Mouse (Mus musculus) MN1 (cell line): ENCODE results near the gene Hoxa7.

ENCODE experiments used
- DNase-seq: peaks from one replicate; pipeline ENCODE4 v3.0.0-alpha.2; 2016; ENCODE audit warnings: low spot score

Gene Hoxa7

DNA sequence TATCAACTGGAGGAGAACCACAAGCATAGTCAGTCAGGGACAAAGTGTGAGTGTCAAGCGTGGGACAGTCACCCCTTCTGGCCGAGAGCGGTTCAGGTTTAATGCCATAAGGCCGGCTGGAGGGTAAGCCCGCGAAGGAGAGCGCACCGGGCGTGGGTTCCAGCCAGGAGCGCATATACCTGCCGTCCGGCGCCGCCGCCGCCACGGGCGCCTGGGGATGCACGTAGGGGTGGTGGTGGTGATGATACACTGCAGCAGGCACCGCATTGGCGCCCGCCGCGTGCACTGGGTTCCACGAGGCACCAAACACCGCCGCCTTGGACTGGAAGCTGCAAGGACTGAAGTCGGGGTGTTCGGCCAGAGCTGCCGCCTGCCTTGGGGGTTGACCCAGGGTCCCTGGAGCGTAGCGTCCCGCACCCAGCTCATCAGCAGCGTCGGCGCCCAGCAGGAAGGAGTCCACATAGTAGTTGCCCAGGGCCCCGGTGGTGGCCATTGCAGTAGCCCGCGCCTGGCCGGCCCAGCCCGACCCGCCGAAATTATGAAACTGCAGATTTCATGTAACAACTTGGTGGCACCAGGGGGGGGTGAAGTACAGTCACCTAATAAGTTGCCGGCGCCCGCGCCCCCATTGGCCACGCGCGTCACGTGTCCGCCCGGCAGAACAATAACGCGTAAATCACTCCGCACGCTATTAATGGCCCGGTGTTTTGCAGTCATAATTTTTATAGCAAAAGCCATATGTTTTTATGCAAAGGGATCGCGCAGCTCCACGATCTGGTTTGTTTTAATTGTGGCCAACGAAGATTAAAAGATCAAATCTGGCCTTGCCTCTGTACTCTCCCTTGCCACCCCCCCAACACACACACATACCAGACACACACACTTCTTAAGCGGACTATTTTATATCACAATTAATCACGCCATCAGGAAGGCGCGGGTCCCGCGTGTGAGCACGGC, 4.2 kb upstream of the Hoxa7 start:
- no peak for DNase-seq

DNA sequence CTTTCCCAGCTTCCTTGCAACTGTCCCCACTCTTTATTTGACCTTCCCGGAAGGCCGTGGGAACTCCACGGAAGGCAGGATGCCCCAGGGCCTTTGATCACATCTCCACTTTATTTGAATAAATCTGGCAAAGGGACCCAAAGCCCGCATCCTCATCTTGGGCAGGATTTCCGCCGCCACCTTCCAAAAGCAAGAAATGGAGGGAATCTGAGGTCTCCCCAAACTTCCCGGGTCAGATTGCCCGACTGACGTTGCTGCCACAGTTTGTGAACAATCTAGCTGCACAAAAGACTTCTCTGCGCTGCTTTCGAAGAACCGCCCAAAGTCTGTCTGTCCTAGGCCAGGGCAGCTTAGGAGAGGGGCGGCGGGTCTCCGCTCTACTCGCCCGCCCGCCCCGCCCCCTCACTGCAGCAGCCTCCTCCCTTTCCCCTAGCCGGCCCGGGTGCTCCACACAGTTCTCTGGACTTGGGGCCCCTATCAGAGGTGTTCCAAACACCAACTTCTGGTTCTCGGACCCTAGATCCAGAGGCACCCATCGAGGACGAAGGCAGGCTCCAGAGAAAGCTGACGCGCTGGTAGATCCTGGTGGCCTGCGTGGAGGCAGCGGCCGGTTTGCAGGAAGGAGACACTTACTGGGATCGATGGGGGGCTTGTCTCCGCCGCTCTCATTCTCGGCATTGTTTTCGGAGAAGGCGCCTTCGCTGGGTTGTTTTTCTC, 3.4 kb upstream of the Hoxa7 start:
- no peak for DNase-seq

DNA sequence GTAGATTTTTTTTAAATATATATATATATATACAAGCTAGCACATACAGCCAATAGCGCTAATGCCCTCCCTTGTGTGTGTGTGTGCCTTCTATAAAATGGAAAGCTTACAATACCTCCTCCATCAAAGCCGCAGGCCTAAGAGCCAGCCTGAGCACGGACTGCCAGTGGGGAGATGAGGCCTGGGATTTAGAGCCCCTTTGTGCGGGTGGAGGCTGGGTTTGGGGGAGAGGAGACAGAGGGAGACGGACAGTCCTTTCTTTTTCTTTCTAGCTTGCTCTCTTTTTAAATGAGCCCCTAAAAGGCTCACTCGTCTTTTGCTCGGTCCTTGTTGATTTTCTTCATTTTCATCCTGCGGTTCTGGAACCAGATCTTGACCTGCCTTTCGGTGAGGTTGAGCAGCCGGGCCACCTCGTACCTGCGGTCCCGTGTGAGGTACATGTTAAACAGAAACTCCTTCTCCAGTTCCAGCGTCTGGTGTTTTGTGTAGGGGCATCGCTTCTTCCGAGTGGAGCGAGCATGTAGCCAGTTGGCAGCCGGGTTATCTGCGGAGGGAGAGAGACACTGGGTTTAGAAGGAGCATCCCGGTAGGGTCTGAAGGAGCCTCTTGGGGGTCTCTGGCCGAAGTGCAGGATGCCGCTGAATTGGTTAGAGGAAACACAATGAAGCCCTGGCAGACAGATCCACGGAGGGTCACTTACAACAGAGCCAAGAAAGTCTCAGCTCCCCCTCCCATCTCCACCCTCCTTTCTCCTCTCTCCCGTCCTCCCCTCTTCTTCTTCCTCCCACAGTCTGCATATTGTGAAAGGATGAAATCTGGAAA, 2.5 kb upstream of the Hoxa7 start:
- DNase-seq, result no peak

DNA sequence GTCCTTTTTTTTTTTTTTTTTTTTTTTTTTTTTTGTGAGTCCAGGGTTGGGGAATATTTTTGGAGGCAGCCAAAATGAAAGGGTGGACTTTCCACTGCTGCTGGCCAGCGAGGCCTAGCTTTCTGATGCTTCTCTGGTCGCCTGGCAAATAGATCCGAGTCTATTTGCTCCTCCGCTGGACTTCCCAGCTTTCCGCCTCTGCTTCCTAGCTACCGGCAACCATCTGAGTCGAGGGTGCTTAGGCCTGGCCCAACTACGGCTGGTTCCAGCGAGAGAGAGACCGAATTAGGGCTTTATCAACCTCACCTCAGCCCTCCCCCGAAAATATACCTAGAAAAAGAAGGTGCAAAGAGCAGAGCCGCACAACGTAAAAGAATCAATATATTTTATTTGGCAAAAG, 1.1 kb upstream of the Hoxa7 start:
- DNase-seq, result no peak

DNA sequence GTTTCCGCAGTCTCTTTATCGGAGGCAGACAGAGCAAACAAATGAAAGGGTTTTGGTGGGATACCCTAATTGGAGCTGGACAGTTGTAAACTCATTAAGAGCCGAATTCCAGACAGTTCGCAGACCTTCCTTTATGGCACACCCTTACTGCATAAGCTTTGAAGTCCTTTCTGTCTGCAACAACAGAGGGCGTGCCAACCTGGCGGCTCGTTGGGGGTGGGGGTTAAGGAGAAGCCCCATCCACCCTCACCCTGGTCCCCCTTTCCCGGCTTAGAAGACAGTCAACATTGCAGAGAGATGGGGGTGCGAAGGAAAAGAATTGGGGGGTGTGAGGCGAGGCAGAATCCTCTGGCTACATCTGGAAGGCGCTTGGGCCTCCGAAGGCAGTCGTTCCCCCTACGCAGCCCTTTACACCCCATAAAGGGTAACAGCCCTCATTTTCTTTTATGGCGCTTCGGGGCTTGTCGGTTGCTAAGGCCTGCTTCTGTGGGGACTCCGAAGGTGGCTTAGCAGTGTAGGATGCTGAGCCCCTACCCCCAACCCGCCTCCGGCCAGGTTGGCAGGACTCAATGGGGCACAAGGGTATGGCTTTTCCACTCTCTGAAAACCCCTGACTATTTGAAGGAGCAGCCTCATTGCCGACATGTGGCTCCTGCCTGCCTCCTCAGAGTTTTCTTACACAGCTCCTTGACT, 485 bp upstream of the Hoxa7 start:
- no peak for DNase-seq

DNA sequence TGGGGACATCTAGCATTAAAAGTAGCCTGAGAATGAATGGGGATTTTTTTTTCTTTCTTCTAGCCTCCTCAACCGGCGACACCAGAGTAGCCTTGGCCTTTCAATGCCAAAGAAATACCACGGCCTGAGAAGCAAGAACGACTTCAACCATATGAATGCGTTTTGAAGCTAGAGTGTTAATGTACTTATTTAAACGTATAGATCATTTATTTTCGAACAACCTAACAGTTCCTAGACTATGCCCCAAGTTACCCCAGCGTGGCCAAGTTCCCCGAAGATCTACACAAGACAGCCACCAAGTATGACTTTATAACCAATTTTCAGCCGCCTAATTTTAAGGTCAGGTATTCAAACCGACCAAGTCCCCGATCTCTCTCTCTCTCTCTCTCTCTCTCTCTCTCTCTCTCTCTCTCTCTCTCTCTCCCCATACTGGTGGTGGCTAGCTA, 766 bp downstream of the Hoxa7 start:
- DNase-seq, result no peak

DNA sequence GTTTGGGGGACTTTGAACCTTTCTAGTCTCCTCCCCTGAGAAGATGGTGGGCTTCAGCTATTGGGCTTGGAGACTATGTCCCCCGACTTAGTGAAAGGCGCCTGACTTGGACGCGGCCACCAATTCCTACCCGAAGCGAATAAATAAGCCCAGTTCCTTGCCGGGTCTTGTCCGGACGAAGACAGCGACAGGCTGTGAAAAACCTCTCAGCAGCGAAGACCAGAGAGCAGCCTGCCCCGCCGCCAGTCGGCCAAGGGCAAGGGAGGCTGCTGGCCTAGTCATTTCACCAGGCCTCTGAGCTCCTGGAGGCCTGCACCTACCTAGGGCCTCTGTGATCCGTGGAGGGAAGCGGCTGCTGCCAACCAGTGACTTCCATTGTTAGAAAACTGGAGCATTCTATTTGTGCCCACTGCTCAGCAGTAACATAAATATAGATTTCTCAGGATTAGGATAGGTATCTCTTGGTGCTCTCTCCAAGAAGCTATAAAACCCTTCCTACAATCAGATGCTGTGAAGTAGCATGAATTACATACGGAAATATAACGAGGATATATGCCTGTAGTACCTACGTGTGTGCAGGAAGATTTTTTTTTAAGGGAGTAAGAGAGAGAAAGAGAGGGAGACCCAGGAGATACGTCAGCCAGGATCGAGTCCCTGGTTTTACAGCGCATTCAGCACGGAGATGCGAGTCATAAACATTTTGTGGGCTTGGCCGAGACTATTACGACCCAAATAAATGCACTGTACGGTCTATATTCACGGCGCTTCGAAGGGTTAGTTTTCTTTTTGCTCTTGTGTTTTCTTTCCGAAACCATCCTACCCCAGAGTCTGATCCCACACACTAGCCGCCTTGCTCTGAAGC, 1.4 kb downstream of the Hoxa7 start:
- DNase-seq, result no peak

DNA sequence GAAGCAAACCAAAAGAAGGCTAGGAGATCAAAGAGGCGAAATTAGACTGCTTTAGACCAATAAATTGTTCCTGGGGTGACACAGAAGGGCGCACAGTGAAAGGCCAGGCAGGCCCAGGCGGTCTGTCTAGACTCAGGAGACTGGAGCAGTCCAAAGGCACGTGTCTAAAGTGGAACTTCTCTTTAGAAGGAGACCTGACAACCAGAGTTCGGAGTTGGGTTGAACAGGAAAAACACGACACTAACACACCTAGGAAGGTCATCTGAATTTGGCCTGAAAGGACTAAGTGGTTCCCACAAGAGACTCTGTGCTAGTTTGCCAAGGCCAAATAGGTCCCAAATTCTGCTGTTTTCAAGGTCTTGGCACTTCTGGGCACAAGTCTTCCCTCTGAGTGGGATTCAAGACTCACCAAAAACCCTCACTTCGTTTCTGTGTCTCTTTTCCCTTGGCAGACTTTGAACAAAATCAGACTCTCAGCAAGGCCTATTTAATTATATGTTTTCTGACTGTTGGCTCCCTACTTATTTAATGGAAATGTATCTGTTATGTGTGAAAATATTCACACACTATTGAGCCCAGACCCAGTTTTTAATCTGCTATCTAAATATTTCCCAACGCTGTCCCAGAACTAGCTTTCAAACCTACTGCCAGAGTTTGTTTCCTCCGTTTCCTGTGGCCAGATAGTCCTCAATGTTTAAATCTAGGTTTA, 2.3 kb downstream of the Hoxa7 start:
- no peak for DNase-seq

DNA sequence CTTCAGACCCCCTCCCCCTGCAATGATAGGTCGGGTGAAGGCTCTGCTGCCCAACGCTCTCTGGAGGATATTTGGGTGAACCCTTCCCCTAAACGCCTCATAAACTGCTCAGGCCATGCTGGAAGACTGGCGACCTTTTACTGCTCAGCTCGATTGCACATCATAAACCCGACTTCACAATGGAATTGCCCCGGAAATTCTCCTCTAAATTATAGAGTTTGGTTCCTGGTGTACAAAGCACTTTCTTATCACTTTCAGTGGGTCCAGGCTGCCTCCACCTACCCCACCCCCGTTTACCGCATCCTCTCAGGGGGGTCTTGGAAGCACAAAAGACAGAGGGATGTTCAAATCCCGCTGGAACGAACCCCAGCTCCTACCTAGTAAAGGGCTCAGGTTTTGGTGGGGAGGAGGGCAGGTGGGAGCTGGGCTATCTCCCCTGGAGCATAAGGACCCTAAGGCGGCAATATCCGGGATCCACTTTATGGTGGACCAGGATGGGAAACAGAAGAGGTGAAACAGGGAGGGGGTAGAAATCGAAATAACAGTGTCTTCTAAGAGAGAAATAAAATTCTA, 2.9 kb downstream of the Hoxa7 start:
- DNase-seq, result no peak

DNA sequence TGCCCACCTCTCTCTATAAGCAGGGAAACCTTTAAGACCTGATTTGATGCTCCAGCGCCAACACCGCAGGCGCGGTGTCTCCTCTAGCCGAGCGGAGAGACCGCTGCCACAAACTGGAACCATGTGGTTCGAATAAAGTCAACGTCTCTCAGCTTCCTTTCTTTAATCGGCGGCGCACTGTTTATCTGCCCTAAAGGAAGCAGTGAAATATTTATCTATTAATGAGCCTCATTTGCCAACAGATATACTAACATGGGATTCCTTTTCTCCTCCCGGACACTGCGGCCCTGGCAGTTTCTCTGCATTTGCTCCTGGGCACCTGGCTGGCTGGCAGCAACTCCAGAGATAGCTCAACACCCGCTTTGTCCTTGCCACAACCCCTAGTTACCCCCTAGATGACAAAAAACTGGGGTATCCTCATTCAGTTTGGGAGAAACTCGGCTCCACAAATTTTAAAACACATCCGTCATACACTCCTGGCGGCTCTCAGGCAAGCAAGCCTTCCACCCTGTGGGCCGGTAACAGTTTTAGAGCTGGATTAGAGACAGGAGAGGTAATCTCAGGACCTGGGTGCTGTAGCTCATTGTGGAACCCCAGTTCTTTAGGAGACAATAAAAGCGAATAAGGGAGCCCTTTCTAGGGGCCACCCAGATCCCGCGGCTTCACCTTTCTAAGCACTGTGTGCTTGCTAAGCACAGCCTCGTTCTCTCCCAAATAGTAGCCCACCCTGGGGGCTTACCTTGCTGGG, 3.6 kb downstream of the Hoxa7 start:
- DNase-seq, result no peak

DNA sequence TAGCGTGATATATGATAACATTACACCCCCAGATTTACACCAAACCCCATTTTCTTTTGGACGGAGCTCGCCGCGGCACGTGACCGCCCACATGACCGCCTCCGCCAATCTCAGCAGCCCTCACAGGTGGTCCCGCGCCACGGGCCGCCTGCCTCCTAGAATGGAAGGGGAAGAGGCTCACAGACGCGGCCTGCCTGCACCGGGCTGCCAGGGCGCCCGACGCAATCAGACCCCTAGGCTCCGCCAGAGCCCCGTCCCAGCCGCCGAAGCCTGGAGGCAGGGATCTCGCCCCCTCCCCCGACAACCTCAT, 4.2 kb downstream of the Hoxa7 start:
- DNase-seq, result no peak

DNA sequence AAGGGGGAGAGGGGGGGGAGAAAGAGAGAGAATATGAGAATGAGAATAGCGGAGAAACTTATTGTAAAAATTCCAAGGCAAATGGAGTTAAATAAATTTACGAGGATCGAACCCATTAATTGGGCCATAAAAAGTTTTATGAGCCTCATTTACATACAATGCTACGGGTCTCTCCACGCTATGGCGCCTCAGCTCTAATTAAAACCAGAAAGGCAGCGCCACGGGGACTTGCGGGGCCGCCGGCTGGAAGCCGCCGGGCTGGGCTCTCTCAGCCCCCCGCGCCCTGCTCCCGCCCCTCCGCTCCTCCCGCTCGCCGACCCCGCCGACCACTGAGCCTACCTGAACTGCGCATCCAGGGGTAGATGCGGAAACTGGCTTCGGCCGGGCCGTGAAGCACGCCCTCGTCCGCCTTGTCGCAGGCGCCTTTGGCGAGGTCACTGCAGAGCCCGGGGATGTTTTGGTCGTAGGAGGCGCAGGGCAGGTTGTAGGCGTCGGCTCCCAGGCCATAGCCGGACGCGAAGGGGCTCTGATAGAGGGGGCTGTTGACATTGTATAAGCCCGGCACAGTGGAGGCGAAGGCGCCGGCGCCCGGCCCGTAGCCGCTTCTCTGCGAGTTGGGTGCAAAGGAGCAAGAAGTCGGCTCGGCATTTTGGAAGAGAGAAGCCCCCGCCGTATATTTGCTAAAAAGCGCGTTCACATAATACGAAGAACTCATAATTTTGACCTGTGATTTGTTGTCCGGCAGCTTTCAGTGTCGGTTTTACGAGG, 4.8 kb downstream of the Hoxa7 start:
- DNase-seq, result no peak

DNA sequence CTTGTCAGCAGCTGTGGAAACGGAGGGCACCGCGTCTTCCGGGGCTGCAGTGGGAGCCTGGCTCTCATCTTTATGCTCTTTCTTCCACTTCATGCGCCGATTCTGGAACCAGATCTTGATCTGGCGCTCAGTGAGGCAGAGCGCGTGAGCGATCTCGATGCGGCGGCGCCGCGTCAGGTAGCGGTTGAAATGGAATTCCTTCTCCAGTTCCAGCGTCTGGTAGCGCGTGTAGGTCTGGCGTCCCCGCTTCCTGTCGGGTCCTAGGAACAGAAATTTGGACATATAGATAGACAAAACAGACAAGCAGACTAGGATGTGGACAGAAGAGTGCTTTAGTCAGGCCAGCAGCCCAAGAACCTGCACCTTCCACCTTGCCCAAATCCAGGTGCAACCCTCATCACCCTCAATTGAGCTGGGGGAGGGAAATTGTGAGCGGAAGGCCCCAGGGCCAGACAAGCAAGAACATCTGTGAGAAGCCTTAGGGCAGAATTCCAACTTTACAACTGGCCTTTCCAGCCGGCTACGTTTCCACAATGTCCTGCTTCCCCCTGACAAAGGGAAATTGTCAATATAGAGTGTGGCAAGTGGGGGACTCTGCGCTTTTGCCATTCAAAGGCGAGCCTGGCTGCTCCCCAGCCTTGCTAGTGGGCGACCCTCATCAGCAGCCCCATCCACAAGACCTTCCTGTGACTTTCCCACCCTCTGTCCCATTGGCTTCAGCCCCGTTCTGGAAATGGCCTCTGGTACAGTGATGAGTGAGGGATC, 5.7 kb downstream of the Hoxa7 start:
- no peak for DNase-seq

DNA sequence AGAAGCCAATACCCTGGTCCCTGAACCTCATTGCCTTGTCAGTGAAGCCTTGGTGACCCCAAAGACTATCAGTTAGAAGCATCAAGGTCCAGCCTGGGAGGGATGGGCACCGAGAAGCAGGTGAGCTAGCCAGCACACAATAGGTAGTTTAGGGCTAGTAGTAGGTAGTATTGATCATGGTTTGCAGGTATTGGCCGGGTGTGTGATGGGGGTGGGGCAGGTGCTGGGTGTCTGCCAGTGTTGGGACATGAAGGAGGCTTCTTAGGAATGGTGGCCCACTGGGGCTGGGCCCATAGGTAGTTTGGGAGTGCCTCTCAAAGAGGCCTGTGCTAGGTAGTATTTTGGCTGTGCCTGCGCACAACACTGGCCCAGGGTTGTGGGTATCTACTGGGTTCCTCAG, 6.6 kb downstream of the Hoxa7 start:
- no peak for DNase-seq

DNA sequence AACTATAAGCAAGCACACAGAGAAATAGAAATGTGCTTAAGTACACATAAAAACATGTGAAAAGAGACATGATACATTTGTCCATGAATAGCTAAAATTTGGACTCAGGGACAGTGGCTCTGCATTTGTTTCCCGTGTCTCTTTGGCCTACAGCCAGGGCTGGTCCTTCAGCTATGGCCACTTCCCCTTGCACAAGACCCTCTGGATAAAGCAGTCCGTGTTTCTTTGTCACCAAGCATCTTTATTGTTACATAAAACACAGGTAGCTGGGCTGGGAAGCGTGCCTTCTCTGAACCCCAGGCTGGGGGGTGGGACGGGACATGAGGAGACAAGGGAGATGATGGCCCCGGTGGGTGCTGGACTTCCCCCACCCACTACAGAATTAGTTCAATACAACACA, 7.4 kb downstream of the Hoxa7 start:
- no peak for DNase-seq

DNA sequence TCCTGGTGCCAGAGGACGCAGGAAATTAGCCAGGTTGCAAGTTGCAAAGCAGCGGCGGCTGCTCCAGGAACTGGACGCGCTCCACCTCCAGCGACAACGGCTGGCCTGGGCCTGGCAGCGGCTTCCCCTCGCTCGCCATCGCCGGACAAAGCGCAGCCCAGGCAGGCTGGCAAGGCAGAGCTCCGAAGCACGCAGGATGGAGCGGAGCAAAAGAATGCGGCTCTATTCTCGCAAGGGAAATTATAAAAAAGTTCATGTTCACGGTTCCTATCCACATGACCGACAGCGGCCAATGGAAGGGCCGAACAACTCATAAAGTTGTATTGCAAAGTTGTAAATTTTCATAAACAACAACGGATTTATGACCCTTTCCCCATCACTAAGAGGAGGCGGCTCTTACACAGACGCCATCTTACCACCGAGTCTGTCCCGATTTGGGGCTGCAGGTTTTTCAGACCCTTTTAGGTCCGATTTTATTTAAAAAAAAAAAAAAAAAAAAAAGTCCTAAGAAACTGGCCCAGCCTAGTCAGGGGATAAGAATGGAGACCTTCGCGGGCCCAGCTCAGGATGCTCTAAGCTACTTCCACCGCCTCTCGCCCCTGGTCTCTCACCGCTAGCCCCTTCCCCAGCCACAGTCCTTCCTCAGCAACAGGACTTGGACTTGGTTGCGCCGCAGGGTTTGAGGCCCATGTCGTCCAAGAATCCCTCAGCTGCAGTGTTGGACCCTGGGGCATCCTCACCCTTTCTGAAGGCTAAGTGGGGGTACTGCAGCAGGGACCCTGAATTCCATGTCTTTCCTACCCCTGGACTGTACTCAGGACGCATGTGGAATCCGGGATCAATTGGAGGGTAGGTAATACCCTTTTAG, 8.3 kb downstream of the Hoxa7 start, which contains the start of the genes Hoxa3 and Gm28308:
Gene Hoxa3, minus strand, starts transcription at position 218 of the 868 bp plus-strand sequence.
Gene Gm28308, minus strand, starts transcription at position 221 of the 868 bp plus-strand sequence.
- no peak for DNase-seq
